Mouse (Mus musculus) olfactory bulb, adult 2 months (tissue): ENCODE results near the gene Aig1.

Experiments used
- CTCF ChIP-seq: fragments of 200-500 bp; IDR thresholded peaks from 2 replicates; pipeline ENCODE4 v1.5.1; 2012; ENCODE audit warnings: low read depth, mild to moderate bottlenecking, low read length, moderate library complexity; ENCODE audit not compliant: insufficient read depth
- POLR2A ChIP-seq: fragments of 200-500 bp; IDR thresholded peaks from 2 replicates; pipeline ENCODE4 v1.6.1; 2012; ENCODE audit warnings: mild to moderate bottlenecking, low read depth, low read length, moderate library complexity; ENCODE audit not compliant: insufficient read depth

DNA sequence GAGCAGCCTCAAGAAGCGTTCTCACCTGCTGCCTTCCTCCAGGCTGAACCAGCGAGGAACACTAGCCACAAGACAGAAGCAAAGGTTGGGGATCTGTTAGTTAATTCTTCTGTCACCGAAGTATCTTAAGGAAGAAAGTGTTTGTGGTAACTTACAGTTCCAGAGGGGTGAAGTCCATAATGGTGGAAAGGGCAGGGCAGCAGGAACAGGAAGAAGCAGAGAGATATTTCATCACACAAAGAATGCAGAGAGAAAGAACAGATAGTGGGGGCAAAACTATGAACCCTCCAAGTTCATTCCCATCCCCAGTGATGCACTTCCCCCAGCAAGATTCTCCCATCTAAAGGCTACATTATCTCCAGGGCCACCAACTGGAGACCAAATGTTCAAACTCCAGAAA lies 13.7 kb downstream of the Aig1 start:
- TF ChIP-seq CTCF (no peak), POLR2A (no peak)
